Mouse (Mus musculus) hindbrain, embryonic 13.5 days (tissue): ENCODE results near the gene Hoxb8. TPM values are rescaled to one million over a fixed set of nuclear protein-coding genes. Genes with fewer than 3 reads are reported as not detected.
A peak's percentile ranks its signal among the peaks of the same experiment; 100 is the strongest.

Experiments
- ATAC-seq: fragments of 200-750 bp; cut with Nextera tagmentation; 2 replicates; pipeline ENCODE4 v1.8.0; 2017; ENCODE audit warnings: moderate TSS enrichment; ENCODE audit not compliant: low FRiP score
- H3K27ac ChIP-seq: fragments of 300-500 bp; sonication (generic); 2 replicates; pipeline ENCODE4 v1.5.1; 2015; ENCODE audit warnings: inconsistent platforms, mild to moderate bottlenecking, moderate library complexity
- H3K27me3 ChIP-seq: fragments of 300-500 bp; sonication (generic); 2 replicates; pipeline ENCODE4 v1.6.1; 2015; ENCODE audit warnings: mild to moderate bottlenecking, inconsistent platforms
- H3K36me3 ChIP-seq: fragments of 300-500 bp; sonication (generic); 2 replicates; pipeline ENCODE4 v1.6.1; 2015; ENCODE audit warnings: mild to moderate bottlenecking, inconsistent platforms
- H3K4me1 ChIP-seq: fragments of 300-500 bp; sonication (generic); replicated peaks from 2 replicates; pipeline ENCODE4 v1.6.1; 2015; ENCODE audit warnings: inconsistent platforms
- H3K4me2 ChIP-seq: fragments of 300-500 bp; sonication (generic); 2 replicates; pipeline ENCODE4 v1.6.1; 2015; ENCODE audit warnings: inconsistent platforms, mild to moderate bottlenecking, moderate library complexity
- H3K4me3 ChIP-seq: fragments of 300-500 bp; sonication (generic); 2 replicates; pipeline ENCODE4 v1.5.1; 2015; ENCODE audit warnings: mild to moderate bottlenecking, inconsistent platforms
- H3K9ac ChIP-seq: fragments of 300-500 bp; sonication (generic); 2 replicates; pipeline ENCODE4 v1.6.1; 2015; ENCODE audit warnings: mild to moderate bottlenecking, inconsistent platforms
- H3K9me3 ChIP-seq: fragments of 300-500 bp; sonication (generic); 2 replicates; pipeline ENCODE4 v1.6.1; 2016; ENCODE audit warnings: inconsistent platforms
- WGBS: fragments of 180-500 bp; shearing (Covaris S2); methylation state at CpG from one replicate; pipeline ENCODE4 v1.1.7; 2015; 5-methylcytosine and 5-hydroxymethylcytosine counted together
- polyA plus RNA-seq: library from polyadenylated mRNA; unstranded; fragments of >200 nt; fragmentation: Nextera tagmentation; extraction: Ambion mirVana; gene quantifications from 2 replicates; pipeline ENCODE4 v1.2.1, GENCODE M21; 2015

Hoxb8 gene
- polyA plus RNA-seq, 1 experiment from 2014 or later = 27.2 TPM

DNA sequence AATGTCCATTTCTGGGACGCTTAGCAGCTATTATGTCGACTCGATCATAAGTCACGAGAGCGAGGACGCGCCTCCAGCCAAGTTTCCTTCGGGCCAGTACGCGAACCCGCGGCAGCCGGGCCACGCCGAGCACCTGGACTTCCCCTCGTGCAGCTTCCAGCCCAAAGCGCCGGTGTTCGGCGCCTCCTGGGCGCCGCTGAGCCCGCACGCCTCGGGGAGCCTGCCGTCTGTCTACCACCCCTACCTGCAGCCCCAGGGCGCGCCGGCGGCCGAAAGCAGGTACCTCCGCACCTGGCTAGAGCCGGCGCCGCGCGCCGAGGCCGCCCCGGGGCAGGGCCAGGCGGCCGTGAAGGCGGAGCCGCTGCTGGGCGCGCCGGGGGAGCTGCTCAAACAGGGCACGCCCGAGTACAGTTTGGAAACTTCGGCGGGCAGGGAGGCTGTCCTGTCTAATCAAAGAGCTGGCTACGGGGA lies 10.1 kb upstream of the Hoxb8 start:
- WGBS = under 1% methylated on average over 52 of the region's 52 CpGs
- peak overlapping the region; percentile 39 for H3K4me2 ChIP-seq
- H3K27ac ChIP-seq = peak overlapping the region; percentile 73
- H3K9ac ChIP-seq = peak overlapping the region; percentile 61
- ATAC-seq = no peak
- H3K4me1 ChIP-seq = peaks cover 14% of the 10 kb centered on the region
- peaks cover 98% of the 10 kb centered on the region for H3K27me3 ChIP-seq
- peak overlapping the region; percentile 34 for H3K4me3 ChIP-seq
- no peaks in the 10 kb centered on the region for H3K36me3 ChIP-seq
- H3K9me3 ChIP-seq = no peaks in the 10 kb centered on the region

DNA sequence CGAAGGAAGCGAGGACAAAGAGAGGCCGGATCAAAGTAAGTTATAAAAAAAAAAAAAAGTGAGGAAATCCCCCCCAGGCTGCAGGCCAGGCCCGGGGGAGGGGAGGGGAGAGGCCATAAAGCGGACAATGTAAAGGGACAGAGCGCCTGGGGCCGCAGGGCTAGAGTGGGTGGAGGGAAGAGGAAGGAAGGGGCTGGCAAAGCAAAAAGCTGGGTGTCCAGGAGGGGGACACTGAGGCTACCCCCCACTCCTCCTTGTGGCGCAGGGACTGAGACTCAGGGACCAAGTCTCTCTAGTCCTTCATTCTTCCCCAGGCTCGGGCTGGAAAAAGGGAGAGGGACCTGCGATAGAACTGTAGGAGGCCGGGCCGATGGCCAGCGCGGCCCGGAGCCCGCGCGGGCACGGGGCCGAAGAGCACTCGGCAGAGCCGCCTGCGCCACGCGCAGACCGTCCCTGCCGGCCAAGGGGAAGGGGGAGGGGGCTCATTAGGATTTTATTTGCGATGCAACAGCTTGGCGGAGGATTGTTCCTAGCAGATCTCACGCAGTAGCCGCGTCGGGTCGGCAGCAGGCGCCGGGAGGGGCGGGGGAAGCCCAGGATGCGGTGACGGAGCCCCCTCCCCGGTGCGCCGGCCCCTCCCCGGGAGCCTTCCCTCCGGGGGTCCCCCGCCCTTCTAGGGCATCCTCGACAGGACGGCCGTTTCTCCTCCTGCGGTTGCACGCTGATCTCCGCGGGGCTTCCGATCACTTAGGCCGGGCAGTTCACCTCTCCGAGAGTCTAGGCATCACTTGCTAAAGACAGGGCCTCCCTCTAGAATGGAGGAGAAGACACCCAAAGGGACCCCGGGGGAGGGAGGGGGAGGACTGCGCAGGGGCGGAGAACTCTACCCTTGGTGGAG lies 9.4 kb upstream of the Hoxb8 start:
- peaks cover 98% of the 10 kb centered on the region for H3K27me3 ChIP-seq
- under 1% methylated on average over 57 of the region's 58 CpGs for WGBS
- H3K4me1 ChIP-seq = peaks cover 14% of the 10 kb centered on the region
- H3K9me3 ChIP-seq = no peaks in the 10 kb centered on the region
- peak overlapping the region; percentile 73 for H3K27ac ChIP-seq
- H3K9ac ChIP-seq = peak overlapping the region; percentile 61
- no peak for ATAC-seq
- H3K4me2 ChIP-seq = peak overlapping the region; percentile 39
- H3K36me3 ChIP-seq = no peaks in the 10 kb centered on the region
- H3K4me3 ChIP-seq = peak overlapping the region; percentile 34

DNA sequence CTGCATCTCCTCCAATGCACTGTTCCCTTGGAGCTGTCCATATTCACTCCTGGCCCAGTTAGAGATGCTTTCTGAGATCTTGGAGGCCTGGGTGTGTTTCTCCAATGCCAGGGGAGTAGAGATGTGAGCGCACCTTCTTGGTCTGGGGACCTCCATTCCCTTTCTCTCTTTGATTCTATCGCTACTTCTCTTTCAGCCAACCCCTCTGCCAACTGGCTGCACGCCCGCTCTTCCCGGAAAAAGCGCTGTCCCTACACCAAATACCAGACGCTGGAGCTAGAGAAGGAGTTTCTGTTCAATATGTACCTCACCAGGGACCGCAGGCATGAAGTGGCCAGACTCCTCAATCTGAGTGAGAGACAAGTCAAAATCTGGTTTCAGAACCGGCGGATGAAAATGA lies 7.3 kb upstream of the Hoxb8 start:
- H3K36me3 ChIP-seq = no peaks in the 10 kb centered on the region
- peaks cover 98% of the 10 kb centered on the region for H3K27me3 ChIP-seq
- peak overlapping the region; percentile 73 for H3K27ac ChIP-seq
- peak overlapping the region; percentile 34 for H3K4me3 ChIP-seq
- ATAC-seq = no peak
- H3K9me3 ChIP-seq = no peaks in the 10 kb centered on the region
- H3K4me2 ChIP-seq = peak overlapping the region; percentile 31
- H3K4me1 ChIP-seq = peaks cover 14% of the 10 kb centered on the region
- H3K9ac ChIP-seq = 0 out of 2 replicates have a peak overlapping the region, but pooled peaks have one; percentile 61
- 3% methylated on average over 10 of the region's 10 CpGs for WGBS

DNA sequence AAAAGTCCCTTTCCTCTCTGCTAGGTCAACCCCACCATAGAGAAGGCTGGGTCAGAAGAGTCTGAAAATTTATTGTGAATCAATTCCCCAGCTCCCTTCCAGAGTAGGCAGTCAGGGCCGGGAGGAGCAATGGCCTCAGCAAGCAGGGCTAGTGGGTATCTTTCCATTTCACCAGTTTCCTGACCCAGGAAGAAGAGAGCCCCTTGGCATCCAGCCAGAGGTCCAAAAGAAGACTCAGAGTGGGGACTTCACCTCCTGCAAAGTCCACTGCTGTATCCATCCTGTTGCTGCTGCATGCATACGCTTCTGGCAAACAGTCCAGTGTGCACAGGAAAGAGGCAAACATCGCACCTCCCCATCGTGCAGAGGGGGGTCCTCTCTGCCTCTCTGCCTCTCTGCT lies 5.8 kb upstream of the Hoxb8 start:
- Histone ChIP-seq H3K36me3 (no peaks in the 10 kb centered on the region), H3K9ac (no peak overlapping the region), H3K27ac (0 out of 2 replicates have a peak overlapping the region, but pooled peaks have one; percentile 20), H3K4me1 (peaks cover 12% of the 10 kb centered on the region), H3K27me3 (peaks cover 97% of the 10 kb centered on the region), H3K4me2 (peak overlapping the region; percentile 43; the same call in 1 of the 2 replicates), H3K9me3 (no peaks in the 10 kb centered on the region), H3K4me3 (no peak overlapping the region)
- 3% methylated on average over 4 of the region's 4 CpGs for WGBS
- no peak for ATAC-seq

DNA sequence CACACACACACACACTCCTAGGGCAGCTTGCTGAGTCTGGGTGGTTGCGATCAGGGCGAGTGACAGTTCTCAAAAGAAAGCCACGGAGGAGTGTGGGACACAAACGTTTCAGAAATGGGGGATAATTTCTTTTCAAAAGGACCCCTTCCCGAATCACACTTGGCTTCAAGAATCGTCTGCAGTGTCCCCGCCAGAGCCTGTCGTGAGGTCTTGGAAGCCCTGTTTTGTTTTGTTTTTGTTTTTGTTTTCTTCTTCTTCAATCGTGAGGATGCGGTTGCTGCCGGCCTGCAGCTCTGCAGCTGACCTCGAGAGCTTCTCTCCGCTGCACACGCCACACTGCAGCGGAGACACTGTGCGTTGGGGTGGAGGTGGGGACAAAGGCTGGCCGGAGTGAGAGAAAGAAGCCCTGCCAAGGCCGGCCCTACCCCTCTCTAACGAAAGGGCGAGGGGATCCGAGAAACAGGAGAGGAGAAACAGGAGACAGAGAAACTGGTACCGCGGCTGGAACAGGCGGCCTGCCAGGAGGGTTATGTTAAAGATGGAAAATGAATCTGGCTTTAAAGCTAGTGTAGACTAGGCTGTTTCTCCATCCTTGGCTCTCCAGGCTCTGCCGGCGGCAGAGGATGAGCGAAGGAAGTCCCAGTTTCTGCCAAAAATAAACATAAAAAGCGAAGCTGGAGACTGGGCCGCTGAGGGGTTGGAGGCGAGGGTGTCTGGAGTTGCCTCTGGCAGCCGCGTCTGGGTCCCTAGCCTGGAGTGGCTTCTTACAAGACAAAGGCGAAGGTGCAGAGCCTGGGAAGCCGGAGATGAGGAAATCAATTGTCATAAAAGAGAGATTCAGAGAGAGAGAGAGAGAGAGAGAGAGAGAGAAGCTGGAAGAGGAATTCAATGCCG lies 4.3 kb upstream of the Hoxb8 start:
- H3K9ac ChIP-seq = peak overlapping the region; percentile 49; the same call in 1 of the 2 replicates

DNA sequence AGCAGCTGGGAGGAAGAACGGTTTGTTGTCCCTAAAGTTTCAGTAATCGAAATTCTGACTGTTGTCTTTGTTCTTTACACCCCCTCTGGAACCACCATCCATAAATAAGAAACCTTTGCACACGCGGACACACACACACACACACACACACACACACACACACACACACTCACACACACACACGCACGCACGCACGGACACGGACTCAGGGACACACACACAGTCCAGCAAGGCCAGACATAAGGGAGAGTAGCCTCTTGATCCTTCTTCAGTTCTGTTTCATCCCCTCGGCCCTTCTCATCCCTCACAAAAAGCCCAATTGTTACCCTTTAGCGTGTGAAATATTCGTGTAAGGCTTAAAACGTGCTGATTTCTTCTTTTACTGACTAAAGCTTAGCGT lies 3.4 kb upstream of the Hoxb8 start:
- Histone ChIP-seq H3K36me3 (no peaks in the 10 kb centered on the region), H3K9me3 (no peaks in the 10 kb centered on the region), H3K27ac (peak overlapping the region; percentile 83), H3K9ac (no peak overlapping the region), H3K4me3 (0 out of 2 replicates have a peak overlapping the region, but pooled peaks have one; percentile 5), H3K4me2 (peak overlapping the region; percentile 43), H3K27me3 (peaks cover 95% of the 10 kb centered on the region), H3K4me1 (no peaks in the 10 kb centered on the region)
- ATAC-seq = no peak
- WGBS = 19% methylated on average over 14 of the region's 14 CpGs

More for the DNA sequence above, 4.3 kb upstream of the Hoxb8 start:
- 1% methylated on average over 35 of the region's 35 CpGs for WGBS
- Histone ChIP-seq H3K4me3 (peak overlapping the region; percentile 17), H3K36me3 (no peaks in the 10 kb centered on the region), H3K27me3 (peaks cover 97% of the 10 kb centered on the region), H3K4me1 (peaks cover 2% of the 10 kb centered on the region), H3K27ac (peak overlapping the region; percentile 83), H3K4me2 (peak overlapping the region; percentile 43), H3K9me3 (no peaks in the 10 kb centered on the region)
- no peak for ATAC-seq

DNA sequence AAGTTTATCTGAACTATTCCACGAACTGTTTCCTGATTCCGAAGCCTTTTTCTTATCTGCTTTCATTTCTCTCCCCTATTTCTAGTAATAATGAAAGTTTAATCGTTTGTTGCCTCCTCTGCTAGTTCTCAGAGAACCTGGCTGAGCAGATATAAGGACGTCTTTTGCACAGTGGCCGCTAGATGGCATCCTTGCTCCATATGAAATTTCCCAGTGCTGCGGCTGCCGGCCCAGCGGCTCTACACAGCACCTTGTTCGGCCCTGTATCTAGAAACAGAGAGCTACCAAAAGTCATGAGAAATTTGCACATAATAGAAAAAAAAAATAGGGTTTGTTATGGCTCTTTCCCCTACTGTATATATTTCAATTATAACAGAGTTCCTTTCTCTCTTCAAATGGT lies 2.9 kb upstream of the Hoxb8 start:
- peak overlapping the region; percentile 83; the same call in 1 of the 2 replicates for H3K27ac ChIP-seq
- H3K4me2 ChIP-seq = peak overlapping the region; percentile 49
- no peak overlapping the region for H3K4me3 ChIP-seq
- no peaks in the 10 kb centered on the region for H3K4me1 ChIP-seq
- no peak overlapping the region for H3K9ac ChIP-seq
- H3K36me3 ChIP-seq = no peaks in the 10 kb centered on the region
- WGBS = under 1% methylated on average over 9 of the region's 9 CpGs
- H3K9me3 ChIP-seq = no peaks in the 10 kb centered on the region
- H3K27me3 ChIP-seq = peaks cover 95% of the 10 kb centered on the region
- ATAC-seq = 0 out of 2 replicates have a peak, but pooled peaks have one; percentile 46

DNA sequence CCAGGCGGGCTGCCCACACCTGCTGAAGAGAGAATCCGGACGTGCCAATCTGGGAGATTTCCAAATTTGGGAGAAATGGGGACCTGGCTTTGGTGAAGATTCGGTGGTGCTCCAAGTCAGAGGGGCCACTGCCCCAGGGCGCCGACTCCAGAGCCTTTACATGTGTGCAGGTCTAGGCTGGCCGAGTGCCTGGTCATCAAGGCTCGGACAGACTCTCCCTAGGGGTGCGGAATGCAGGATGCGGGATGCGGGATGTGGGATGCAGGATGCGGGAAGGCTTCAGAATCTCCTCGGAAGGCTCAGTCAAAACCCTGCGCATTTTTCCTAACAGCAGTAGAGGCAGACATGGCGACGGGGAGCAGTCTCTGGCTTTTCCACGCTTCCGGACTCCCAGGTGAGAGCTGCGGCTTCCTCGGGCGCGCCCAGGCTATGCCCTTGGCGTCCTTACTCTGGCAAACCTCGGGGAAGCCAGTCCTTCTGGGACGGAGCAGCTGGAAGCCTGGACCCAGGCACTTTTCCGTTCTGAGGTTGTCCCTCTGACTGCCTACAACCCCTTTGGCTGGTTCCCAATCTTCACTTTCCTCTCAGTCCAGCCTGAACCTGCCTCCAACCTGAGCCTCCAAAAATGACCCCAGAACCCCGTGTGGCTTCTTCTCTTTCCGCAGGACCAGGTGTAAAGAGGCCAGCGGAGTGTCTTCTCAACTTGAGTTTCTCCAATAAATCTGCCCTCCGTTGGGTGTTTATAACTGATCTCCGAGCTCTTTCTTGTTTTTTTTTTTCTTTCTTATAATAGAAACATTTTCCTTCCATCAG lies 2.1 kb upstream of the Hoxb8 start:
- 0 out of 2 replicates have a peak, but pooled peaks have one; percentile 50 for ATAC-seq
- Histone ChIP-seq H3K4me1 (no peaks in the 10 kb centered on the region; the same call in 1 of the 2 replicates), H3K4me3 (peak overlapping the region; percentile 30), H3K9me3 (no peaks in the 10 kb centered on the region), H3K36me3 (no peaks in the 10 kb centered on the region), H3K27me3 (peaks cover 95% of the 10 kb centered on the region), H3K9ac (peak overlapping the region; percentile 71), H3K27ac (peak overlapping the region; percentile 81), H3K4me2 (peak overlapping the region; percentile 49)
- 3% methylated on average over 31 of the region's 31 CpGs for WGBS

DNA sequence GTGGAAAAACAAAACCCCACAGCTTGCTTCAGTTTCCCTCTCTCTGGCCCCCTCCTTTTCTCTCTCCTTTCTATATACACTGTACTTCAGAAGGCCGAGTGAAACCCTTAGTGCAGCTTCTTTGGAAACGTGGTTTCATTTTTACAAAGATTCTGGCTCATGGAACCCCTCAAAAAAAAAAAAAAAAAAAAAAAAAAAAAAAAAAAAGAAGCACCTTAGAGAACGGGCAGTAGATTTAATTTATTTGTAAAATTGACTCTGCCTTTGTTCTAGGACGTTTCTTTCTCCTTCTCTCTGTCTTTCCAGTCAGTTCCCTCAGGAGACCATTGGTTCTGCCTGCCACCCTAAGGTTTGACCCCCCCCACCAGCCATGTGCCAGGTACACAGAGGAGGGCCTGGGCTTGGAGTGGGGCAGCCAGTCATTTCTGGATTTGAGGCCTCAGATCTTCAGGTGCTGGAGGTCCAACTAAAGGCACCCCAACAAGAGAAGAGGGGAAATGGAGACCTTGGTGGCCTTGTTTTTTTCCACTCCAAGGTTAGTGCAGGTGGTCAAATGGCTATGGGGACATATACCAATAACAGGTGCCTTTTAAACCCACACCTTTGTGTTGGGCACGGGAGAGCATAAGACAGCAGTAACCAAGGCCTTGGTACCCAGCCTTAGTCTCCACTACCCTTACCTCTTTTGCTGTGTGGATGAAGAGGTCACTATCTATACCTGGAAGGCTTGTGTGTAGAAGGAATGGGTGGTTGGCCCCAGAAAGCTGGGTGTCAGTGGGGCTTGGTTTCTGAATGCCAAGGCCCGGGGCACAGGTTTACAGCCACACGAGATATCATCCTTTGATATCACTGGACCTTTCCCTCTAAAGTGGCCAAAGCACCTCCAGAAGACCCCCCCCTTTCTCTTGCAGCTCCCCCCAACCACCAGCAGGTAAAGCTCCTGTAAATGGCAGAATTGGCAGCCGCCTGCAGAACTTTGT lies 1.0 kb upstream of the Hoxb8 start:
- ATAC-seq = no peak
- Histone ChIP-seq H3K4me1 (no peaks in the 10 kb centered on the region; the same call in none of the 2 replicates), H3K9me3 (no peaks in the 10 kb centered on the region), H3K36me3 (no peaks in the 10 kb centered on the region), H3K4me3 (peak overlapping the region; percentile 48), H3K9ac (peak overlapping the region; percentile 71), H3K4me2 (peak overlapping the region; percentile 54), H3K27me3 (peaks cover 94% of the 10 kb centered on the region), H3K27ac (peak overlapping the region; percentile 81)
- 11% methylated on average over 8 of the region's 8 CpGs for WGBS

DNA sequence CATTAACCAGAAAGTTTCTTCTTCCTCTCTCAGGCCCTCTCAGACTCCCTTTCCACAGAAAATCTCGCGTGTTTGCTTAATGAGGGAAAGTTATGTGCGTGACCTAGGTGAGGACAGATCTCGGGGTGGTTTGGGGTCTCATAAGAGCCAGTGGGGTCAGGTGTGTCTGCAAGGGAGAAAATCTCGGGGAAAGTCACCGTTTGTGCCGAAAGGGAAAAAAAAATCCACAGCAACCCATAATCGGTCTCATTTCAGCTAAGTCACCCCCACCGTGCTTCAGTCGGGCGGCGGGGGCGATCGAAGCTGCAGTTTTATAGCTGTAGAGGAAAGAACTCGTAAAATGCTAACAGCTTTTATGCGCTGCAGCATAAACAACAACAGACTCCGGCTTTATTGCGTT lies 309 bp upstream of the Hoxb8 start:
- ATAC-seq = no peak
- H3K4me1 ChIP-seq = no peaks in the 10 kb centered on the region; the same call in none of the 2 replicates
- H3K27ac ChIP-seq = peak overlapping the region; percentile 81
- peak overlapping the region; percentile 49 for H3K9ac ChIP-seq
- H3K27me3 ChIP-seq = peaks cover 93% of the 10 kb centered on the region
- H3K9me3 ChIP-seq = no peaks in the 10 kb centered on the region
- 6% methylated on average over 18 of the region's 18 CpGs for WGBS
- peak overlapping the region; percentile 48 for H3K4me3 ChIP-seq
- H3K36me3 ChIP-seq = no peaks in the 10 kb centered on the region
- peak overlapping the region; percentile 54 for H3K4me2 ChIP-seq
